Mouse (Mus musculus) right cerebral cortex, postnatal 10 days (tissue): ENCODE results near the gene Rrad.
A peak's percentile ranks its signal among the peaks of the same experiment; 100 is the strongest.

ENCODE experiments used
- DNase-seq, 2 experiments: peaks; one replicate each; pipeline ENCODE4 v3.0.0; 2021; ENCODE audit warnings: low spot score in 2 of 2

Rrad gene

GRCm38 (mm10) chr8:104613119-104613518 is 18.0 kb downstream of the Rrad start:
- DNase-seq, result no peak

- DNase-seq, result no peak
These were observed 19.5 kb downstream of the Rrad start for GRCm38 (mm10) chr8:104611613-104612012.

GRCm38 (mm10) chr8:104610185-104610766 is 20.9 kb downstream of the Rrad start:
- DNase-seq, result no peak

- DNase-seq, result no peak
These were observed 21.9 kb downstream of the Rrad start for GRCm38 (mm10) chr8:104609222-104609621.

- no peak for DNase-seq
These were observed 23.2 kb downstream of the Rrad start for GRCm38 (mm10) chr8:104607944-104608343.

- DNase-seq, result peak in 1 of 2 experiments; percentile 49
These were observed 24.8 kb downstream of the Rrad start for GRCm38 (mm10) chr8:104606329-104606728.

GRCm38 (mm10) chr8:104603245-104603593 is 27.9 kb downstream of the Rrad start:
- no peak for DNase-seq

- peak; percentile 91 to 92 for DNase-seq
These were observed 28.5 kb downstream of the Rrad start for GRCm38 (mm10) chr8:104602468-104603244.

GRCm38 (mm10) chr8:104601941-104602371 is 29.2 kb downstream of the Rrad start:
- DNase-seq, result no peak

- DNase-seq, result no peak
These were observed 29.7 kb downstream of the Rrad start for GRCm38 (mm10) chr8:104601386-104601785.

GRCm38 (mm10) chr8:104598496-104598895 is 32.6 kb downstream of the Rrad start:
- no peak for DNase-seq

- peak in 1 of 2 experiments; percentile 48 for DNase-seq
These were observed 33.5 kb downstream of the Rrad start for GRCm38 (mm10) chr8:104597656-104598055.

- no peak for DNase-seq
These were observed 35.2 kb downstream of the Rrad start for GRCm38 (mm10) chr8:104595773-104596536.

- no peak for DNase-seq
These were observed 36.3 kb downstream of the Rrad start for GRCm38 (mm10) chr8:104594611-104595362.

GRCm38 (mm10) chr8:104593536-104594325 is 37.4 kb downstream of the Rrad start:
- no peak for DNase-seq

- DNase-seq, result no peak
These were observed 38.6 kb downstream of the Rrad start for GRCm38 (mm10) chr8:104592566-104592965.

- no peak for DNase-seq
These were observed 39.3 kb downstream of the Rrad start for GRCm38 (mm10) chr8:104591856-104592255.

- peak; percentile 95 for DNase-seq
These were observed 39.8 kb downstream of the Rrad start, which contains the start of gene Pdp2 for GRCm38 (mm10) chr8:104591133-104591834. Gene Pdp2 (plus strand): TSS chr8:104591451.

- no peak for DNase-seq
These were observed 40.8 kb downstream of the Rrad start for GRCm38 (mm10) chr8:104590284-104590683.

GRCm38 (mm10) chr8:104584522-104584921 is 46.6 kb downstream of the Rrad start:
- DNase-seq, result no peak
